Mouse (Mus musculus) G1E (cell line): ENCODE measurements at regions not wholly inside any gene's neighbourhood (a gene's known extent, or its start where the extent isn't known, plus 50 kb on each side); places are given as distances from the start of the nearest gene placed in this dataset.

Experiments
- CTCF ChIP-seq: IDR thresholded peaks from 2 replicates; pipeline ENCODE4 v1.5.1; 2012; ENCODE audit warnings: low read depth, low read length, inconsistent platforms, mixed read lengths
- GATA1 ChIP-seq: IDR thresholded peaks from 2 replicates; pipeline ENCODE4 v1.6.1; 2012; ENCODE audit warnings: borderline replicate concordance, low read length, inconsistent platforms, mixed read lengths

DNA sequence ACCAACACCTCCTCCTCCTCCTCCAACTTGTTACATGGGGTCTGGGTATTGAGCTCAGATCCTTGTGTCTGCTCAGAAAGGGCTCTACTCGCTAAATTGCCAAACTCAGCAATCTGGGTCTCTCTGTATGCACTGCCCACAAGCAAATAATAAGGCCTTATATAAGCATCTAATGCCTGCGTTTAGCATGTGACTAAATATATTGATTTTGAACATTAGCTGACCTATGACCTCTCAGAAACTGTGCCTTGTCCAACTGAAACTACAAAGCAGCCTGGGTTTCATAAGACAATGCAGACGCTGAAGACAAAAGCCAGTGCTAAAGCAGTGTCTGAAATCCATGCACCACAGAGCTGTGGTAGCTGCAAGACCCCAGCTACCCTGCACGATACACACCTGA is 206.3 kb upstream of the Mkln1 start:
- TF ChIP-seq CTCF (no peak), GATA1 (no peak)
